Mouse (Mus musculus): ENCODE data around the gene Ankdd1a.

GRCm38 (mm10) chr9:65472769-65473168 is 47.2 kb downstream of the Ankdd1a start:
- TF ChIP-seq POLR2A (IDR thresholded peaks at IDR 0.05; ENCODE audit: control insufficient read depth, low read depth, low read length): no peak
- TF ChIP-seq CTCF (IDR thresholded peaks at IDR 0.05; ENCODE audit: control insufficient read depth, insufficient read depth, insufficient replicate concordance, low read depth, low read length): no peak
